Mouse (Mus musculus) forelimb bud, embryonic 11.5 days (tissue): ENCODE measurements at regions not wholly inside any gene's neighbourhood (a gene's known extent, or its start where the extent isn't known, plus 50 kb on each side); places are given as distances from the start of the nearest gene placed in this dataset.

Experiments used
- DNase-seq: peaks from one replicate; pipeline ENCODE4 v3.0.0-alpha.2; 2012; ENCODE audit warnings: low read depth, low spot score

DNA sequence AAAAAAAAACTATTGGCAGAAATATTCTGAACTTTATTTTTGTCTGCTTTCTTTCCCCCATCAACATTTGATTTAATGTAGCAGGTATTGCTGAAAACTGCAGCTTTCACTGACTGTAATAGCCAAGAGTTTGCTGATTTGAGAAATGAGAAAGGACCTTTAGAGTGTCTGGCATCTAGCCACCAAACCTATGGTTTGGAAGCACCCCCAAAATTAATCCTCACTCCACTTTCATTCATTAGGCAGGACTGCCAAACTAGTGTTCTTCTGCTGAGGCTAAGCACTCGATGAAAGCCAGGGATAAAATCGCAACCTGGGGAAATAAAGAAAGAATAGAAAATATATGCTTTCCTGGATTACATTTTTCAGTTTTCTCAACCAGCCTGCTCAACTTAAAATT is 320.4 kb downstream of the Atp6ap1l start:
- DNase-seq: no peak

DNA sequence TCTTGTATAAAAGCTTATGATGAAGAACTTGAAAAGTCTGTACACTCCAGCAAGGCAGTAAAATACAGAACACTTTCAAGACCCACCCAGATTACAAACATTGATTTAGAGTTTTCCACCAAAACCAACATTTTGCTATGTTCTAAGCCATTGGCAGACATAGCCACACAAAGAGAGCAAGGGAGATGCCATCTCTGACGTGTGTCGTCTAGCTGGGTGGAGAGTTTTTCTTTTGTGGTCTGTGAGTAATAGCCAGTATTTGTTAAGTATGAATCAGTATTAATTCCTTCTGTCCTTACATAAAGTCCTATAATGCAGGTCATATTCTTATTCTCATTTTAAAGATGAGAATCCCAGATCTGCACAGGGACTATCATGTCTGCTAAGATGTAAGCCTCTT is 329.8 kb downstream of the Atp6ap1l start:
- no peak for DNase-seq

DNA sequence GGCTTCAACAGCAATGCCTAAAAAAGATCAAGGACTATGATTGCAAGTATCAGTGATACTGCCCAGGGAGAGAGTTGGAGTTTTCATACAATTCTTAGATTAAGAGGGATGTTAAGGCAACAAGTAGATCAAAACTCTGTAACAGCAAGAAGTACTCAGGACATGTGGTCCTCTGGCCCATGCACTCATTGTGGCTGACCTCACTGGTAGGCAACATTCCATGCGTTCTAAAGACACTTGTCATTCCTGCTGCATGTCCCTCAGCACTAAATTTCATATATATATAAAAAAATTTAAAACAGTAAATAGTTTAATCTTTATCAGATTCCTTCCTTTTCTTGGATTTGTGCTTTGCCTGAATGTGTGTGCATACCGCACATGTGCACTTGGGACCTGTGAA is 332.6 kb downstream of the Atp6ap1l start:
- DNase-seq: no peak

DNA sequence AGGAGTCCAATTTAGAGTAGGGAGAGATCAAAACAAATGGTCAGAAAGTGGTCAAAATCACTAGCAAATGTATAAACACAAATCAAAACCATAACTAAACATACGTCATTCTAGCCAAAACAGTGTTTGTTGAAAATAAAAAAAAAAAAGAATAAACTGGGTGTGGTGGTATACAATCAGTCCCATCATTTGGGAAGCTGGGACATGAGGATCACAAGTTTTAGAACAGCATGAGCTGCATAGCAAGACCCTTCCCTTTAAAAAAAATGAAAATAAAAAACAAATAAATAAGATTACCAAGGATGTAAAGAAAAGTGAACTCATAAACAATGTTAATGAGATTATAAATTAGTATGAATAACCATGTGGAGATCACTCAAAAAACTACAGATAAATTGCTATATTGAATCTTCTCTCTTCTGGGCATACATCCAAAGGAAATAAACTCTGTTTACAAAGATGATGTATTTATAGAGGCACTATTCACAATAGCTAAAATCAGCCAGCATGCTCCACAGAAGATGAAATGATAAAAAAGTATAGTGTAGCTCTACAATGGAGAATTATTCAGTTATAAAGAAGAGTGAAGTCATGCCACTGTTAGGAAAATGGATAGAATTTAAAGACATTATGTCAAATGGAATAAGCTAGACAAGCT is 341.8 kb downstream of the Atp6ap1l start:
- DNase-seq: no peak

DNA sequence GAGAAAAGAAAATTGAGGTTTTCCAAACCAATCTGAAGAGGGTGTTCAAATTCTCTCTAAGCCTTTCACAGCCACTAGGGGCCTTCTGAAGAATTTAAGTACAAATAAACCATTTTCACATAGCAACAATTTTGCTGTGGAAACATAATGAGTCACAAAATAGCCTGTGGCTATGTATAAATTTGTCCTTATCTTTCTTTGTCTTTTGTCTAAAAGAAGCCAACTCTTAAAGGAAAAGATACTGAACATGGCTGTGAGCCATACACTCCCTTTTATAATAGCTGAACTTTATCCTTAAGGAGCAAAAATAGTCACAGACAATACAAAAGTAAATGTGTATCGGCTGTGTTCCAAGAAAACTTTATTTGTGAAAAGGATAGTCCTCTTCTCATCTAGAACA is 345.1 kb downstream of the Atp6ap1l start:
- no peak for DNase-seq

DNA sequence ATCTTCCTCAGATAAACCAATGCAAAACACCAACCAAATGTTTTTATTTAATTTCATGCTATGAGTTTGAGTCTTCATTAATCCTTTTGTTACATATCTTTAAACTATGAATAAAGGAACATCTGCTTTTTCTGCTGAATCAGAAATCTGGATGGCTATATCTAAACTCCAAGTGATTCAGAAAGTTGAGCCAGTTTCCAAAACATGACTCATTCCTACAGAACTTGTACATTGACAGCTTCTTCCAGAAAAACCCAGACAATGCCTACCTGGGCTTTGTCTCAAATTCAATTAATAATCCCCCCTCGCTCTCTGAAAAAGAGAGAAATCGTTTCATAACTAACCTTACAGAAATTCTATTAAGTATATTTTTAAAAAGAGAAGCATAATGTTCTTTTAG is 345.7 kb downstream of the Atp6ap1l start:
- no peak for DNase-seq

DNA sequence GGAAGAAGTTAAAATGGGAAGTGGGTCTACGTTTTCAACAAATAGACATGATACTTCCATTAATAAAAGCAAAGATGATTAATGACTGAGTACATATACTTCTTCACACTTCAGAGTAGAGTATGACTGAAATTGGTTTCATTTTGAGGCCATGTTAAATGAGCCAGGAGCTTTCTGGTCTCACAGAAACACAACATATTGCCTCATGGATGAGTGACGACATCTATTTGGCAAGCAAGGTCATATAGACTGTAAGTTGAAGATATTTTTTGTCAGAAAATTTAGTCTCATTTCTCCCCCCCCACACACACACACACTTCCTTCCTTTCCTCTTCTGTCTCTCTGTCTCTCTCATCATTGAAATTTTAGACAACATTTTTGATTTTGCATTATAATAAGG is 354.0 kb downstream of the Atp6ap1l start:
- no peak for DNase-seq

DNA sequence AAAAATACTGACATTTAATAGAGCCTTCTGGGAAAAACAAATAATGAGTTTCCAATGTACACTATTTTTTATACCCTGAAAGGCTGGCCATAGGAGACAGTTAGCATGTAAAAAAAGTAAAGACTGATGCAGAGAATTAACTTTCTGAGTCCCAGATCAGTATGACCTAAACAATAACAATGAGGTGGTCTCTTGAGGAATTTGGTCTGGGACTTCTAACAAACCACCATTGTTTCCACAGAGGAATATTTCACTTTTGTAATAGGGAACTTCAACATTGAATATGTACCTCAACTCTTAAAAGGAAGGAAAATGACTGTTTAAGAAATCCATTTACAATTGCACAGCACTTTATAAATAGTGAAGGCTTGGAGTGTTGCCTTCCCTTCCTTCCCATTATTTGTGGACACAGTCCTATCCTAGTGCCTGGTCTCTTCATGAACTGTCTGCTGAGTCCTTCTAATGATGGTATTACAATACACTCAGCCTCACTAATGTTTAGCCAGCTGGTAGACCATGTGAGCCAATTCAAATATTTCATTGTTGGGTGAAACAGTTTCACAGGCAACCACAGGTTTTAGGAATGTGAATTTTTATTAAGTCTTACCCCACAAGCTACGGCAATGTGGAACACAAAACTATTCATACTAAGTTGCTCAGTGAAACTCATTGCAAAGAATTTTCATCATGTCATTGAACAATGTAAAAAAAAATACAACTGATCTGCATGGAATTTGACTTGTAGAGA is 358.7 kb downstream of the Atp6ap1l start:
- no peak for DNase-seq

DNA sequence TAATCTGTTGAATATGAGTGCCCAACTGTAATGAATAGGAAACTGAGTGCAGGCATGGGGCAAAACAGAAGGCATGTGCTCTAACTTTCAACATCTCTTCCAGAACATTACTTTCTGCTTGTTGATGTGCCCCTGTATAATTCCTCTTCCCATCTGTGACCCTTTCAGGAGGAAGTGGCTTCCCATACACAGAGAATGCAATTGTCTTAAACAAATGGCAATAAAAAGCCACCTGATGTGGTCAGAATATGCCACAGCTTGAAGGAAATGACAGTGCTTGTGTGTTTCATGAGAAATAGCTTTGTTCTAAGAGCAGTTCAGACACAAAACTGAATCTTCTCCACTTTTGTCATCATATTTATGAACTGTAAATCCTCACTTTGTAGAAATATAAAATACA is 359.3 kb downstream of the Atp6ap1l start:
- DNase-seq: no peak

DNA sequence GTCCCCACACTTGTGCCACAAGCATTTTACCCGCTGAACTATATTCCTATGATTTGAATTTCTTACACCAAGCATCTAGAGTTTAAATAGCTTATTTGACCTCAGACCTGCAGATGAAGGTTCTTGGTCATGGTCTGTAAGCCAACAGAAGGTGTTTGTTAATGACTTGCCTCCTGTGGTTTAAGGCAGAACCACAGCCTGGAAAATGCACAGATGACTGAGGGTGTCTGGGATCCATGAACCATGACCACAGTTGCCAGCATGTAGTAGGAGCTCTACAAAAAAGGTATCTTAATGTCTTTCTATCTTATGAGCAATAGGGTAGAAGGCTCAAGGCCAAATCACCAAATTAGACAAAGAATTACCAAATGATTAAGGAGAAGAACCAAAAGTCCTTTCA is 367.6 kb downstream of the Atp6ap1l start:
- DNase-seq: no peak

DNA sequence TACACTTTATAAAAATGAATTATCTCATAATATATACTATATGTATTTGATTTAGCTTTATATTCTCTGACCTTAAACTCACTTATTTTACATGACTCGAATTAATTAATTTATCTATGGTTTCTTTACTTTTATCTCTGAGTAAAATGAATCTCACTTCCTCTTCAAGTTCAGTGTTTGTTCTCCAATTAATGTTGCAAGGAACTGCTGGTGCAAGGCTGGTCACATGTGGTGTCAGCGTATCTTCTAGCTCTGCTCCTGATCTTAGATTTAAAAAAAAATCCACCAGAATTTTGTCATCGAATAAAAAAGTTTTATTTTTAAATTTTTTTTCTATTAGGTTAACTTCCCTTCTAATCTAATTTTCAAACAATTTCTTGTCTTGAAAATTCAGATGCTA is 378.2 kb downstream of the Atp6ap1l start:
- no peak for DNase-seq

DNA sequence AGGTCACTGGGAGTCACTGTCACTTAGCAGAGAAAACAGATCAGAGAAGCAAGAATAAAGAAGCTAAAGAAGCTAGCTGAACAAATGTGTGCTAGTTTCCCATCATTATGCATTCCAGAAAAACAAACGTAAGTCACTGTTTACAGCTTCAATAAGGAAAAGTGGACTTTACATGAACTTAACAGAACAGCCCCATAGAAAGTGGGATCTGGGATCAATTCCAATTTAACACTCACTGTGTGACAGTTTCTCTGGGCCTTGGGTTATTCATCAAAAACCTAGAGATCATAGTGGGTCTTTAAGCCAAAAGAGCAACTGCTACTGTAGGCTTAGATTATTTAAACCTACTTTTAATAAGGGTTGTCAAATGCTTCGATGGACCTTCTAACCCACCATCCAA is 379.4 kb downstream of the Atp6ap1l start:
- DNase-seq: no peak

DNA sequence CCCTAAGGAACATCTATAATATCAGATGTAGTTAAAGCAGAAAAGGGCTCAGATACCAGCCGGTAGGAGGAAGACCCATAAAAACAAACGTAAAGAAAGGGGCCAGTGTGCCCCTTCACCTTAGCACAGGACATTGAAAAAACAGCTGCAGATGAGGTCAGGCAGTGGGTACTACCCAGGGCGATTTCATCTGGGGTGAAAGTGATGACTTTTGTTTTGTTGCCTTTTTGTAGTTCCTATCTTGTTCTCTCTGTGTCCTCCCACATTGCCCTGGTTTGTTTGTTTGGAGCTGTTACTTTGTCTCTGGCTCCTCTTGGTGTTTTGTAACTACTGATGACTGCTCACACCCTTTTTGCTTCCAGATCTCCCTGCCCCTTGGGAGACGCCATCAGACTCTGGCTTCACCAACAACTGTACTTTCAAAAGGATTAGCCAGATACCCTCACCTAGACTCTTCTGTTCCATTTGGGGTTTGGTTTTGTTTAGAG is 383.4 kb downstream of the Atp6ap1l start:
- no peak for DNase-seq

DNA sequence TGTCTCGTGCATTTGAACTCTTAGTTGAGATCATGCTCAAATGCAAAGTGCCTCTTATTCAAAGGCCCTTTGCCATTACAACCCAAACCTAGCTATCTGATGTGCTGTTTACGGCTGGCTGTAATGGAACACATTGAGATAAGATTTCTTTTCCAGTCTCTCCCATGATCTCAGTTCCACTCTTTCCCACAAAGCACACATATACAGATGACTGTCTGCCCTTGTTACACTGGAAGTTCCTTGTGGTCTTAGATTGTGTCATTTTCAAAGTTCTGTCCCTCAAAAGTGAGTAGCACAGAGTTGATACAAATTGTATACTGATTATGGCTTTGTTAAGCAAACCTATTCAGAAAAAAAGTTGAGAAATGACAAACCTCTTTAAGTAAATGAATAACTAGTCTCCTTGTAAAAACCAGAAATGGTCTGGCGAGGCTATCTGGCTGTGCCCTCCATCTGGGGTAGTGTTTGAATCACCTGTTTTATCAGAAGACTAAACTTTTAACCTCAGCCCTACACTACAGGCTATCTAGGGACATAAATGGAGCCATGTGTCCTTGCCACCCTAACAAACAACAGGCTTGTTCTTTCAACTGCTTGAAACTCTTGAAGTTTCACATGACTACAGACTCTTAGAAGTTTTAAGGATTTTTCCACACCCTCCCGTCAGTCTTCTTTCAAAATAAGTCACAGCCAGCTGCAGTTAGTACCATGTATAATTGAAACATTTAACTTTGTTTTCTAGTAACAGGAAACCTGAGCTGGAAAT is 384.0 kb downstream of the Atp6ap1l start:
- peak; percentile 31 for DNase-seq

DNA sequence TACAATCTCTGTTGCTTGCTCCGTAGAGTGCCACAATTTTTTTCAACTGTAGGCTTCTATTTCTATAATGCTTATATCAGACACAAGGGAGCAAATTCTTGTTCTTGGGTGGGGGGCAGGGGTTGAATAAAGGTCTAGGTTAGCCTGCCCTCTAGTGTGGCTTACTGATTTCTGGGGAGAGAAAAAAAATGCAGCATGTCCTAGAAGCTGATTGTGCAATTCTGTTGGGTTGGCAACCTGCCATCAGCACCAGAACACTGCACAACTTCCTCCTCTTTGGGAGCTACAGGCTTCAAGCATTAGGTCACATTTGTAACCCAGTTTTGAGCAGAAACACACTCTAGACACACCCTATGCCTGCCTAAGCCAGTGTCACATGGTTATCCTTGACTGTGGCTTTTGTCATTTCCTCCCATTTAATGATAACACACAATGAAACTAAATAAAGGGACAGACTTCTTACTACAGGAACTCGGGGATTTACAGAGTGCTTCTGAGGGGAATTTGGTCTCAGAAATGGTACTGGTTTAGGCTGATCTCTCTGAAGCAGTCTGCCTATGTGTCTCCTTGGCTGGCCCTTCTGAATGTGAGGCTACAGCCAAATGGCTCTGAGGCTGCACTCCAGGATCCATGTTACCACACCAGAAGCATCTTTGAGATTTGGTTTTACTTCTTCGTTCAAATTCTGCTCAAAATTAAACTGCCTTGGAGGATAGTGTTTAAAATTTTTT is 389.2 kb downstream of the Atp6ap1l start:
- DNase-seq: peak; percentile 7

DNA sequence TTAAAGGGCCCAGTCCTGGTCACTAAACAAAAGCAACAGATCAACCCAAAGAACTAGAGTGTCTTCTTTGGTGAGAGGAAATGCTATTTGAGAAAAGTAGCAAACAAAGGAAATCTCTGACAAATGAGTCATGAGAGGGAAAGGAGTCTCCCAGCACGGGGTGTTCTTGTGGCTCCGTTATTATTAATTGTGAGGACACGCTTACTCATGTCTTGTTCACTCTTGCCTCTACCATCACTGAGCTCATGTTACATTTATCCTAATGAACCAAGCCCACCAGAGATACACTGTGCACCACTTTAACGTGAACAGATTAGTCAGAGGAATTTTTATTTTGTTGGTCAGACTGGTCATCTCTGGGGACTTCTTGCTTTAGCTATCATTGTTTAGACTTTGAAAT is 391.3 kb downstream of the Atp6ap1l start:
- DNase-seq: no peak

DNA sequence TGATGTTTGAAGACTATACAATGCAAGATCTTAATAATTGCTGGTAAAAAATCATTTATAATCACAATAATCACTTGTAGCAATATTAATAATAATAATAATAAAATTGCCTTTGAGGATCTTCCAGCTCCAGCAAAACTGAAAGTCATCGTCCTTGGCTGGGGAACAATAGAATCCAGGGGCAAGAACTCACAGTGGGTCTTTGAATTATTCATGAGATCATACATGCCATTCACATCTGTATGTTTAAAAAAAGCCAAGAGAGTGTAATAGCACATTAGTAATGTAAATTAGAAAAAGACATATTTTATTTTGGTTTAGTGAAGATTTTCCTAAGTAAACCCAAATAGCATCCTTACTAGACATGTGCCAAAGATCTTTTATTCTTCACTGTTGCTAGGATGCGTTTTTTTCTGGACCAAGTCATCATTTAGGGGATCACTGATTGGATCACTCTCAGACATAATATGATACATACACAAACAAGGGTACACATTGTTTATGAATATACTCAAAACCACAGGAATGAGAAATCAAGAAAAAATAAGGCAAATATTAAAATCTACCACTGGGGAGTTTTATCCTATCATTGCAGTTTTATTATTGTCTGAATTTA is 392.3 kb downstream of the Atp6ap1l start:
- no peak for DNase-seq

DNA sequence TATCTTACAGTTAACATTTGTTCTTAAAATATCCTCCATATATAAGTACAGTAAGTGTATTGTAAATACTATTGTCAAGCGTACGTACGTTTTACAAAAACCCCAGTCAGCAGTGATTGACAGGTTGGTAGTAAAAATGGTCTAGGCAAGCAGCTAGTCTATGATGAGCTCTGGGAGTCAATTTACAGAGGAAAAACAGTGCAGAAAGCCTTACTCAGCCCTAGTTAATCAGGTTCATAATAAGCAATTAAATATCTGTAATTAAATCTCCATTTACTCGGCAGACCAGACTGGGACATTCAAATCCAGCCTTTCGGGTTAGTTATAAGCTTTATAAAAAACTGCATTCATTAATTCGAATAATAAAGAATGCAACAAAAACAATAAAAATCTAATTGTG is 394.7 kb downstream of the Atp6ap1l start:
- DNase-seq: no peak

DNA sequence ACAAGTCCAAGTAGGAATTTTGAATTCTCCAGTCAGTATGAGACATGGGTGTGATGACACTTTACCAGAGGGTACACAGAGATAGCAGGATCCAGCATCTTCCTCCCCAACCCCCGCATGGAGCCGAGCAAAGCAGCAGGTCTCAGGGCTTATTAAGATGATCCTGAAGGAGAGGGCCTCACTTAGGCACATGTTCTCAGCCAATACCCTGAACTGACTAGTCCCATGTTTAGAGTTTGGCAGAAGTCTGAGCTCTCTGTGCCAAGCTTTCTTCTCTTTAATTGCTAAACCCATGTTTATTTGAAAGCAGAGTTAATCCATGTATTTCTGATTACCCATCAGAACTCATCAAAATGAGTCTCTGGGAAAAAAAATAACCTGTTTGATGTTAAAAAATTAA is 402.0 kb downstream of the Atp6ap1l start:
- DNase-seq: no peak

DNA sequence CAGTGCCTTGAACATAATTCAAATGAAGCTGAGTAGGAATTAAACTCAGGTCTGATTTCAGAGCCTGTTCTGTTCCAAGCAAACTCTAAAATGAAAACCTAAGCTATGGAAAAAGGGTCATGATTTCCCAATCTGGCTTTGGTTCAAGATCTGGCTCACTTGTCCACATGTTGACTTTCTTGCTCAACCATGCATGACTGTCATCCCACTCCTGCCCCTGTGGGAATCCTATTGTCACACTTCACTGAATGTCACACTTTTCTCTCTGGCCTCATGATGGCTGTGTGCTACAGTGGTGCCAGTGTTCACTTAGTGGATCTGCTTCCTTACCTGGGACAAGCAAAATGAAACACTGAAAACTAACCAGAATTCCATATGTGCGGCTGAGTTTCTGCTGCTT is 403.0 kb downstream of the Atp6ap1l start:
- DNase-seq: no peak

DNA sequence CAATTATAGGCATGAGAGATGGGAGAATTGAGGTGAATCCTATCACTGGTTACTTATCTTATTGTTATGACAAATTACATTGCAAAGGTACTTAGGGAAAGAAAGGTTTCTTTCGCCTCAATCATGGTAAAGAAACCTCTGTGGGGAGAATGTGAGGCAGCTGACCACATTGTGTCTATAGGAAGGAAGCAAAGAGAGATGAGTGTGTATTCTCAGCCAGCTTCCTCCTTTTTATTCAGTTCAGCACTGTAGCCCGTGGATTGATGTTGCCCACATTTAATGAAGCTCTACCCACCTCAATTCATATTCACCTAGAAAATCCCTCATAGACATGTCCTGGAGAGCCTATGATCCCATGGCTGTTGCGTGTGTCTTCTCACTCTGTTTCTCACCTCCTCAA is 406.2 kb downstream of the Atp6ap1l start:
- no peak for DNase-seq

DNA sequence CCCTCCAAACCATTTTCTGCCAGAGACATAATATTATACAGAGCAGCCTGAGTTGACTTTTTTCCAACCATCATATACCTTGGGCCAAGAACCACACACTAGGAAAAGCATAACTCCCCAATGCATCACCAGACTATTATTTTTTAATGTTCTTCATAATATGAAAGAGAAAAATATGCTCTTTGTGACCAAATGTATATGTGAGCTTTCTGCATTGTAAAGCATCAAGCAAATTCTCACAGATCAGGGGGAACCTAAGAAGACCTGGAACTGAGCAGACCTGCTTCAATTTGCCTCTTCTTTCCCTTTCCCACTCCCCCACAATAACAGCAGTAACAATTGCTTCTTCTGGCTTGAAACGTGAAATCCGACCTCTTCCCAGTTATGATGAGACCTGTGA is 407.6 kb downstream of the Atp6ap1l start:
- DNase-seq: no peak
